Mouse (Mus musculus) C2C12 (cell line): Measurements from ENCODE around the gene Rock2. TPM values are rescaled to one million over a fixed set of nuclear protein-coding genes. Genes with fewer than 3 reads are reported as not detected.

Experiments used
- H3K27me3 ChIP-seq: one replicate; pipeline ENCODE4 v1.6.1; 2011; ENCODE audit not compliant: control insufficient read depth, insufficient read depth, insufficient read length
- H3K36me3 ChIP-seq: one replicate; pipeline ENCODE4 v1.6.1; 2011; ENCODE audit not compliant: control insufficient read depth, insufficient read depth
- H3K4me3 ChIP-seq: one replicate; pipeline ENCODE4 v1.5.1; 2011; ENCODE audit warnings: mild to moderate bottlenecking, control low read depth; ENCODE audit not compliant: poor library complexity, insufficient read depth, severe bottlenecking
- H3K79me2 ChIP-seq: one replicate; pipeline ENCODE4 v1.6.1; 2011; ENCODE audit not compliant: control insufficient read depth, insufficient read depth
- H3K79me3 ChIP-seq: one replicate; pipeline ENCODE4 v1.6.1; 2011; ENCODE audit warnings: low read depth, control low read depth
- H3ac ChIP-seq: one replicate; pipeline ENCODE3; 2011; ENCODE audit warnings: low read depth; ENCODE audit not compliant: control insufficient read depth, insufficient read length
- CEBPB ChIP-seq: IDR thresholded peaks from one replicate; pipeline ENCODE4 v1.6.1; 2011; ENCODE audit warnings: low read depth, mild to moderate bottlenecking, control low read depth, moderate library complexity
- CTCF ChIP-seq: IDR thresholded peaks from one replicate; pipeline ENCODE4 v1.5.1; 2011; ENCODE audit not compliant: control insufficient read depth, insufficient read depth, insufficient read length
- FOSL1 ChIP-seq: IDR thresholded peaks from one replicate; pipeline ENCODE4 v1.8.0; 2011; ENCODE audit warnings: mild to moderate bottlenecking, low read length; ENCODE audit not compliant: poor library complexity, insufficient read depth, severe bottlenecking
- MAX ChIP-seq: IDR thresholded peaks from one replicate; pipeline ENCODE4 v1.6.1; 2011; ENCODE audit warnings: mild to moderate bottlenecking, control low read depth
- MYOD1 ChIP-seq: IDR thresholded peaks from one replicate; pipeline ENCODE4 v1.6.1; 2011; ENCODE audit warnings: low read depth; ENCODE audit not compliant: control insufficient read depth, insufficient read length
- MYOG ChIP-seq: IDR thresholded peaks from one replicate; pipeline ENCODE4 v1.6.1; 2011; ENCODE audit not compliant: control insufficient read depth, insufficient read length; ENCODE audit errors: extremely low read depth
- USF1 ChIP-seq: IDR thresholded peaks from one replicate; pipeline ENCODE4 v1.6.1; 2011; ENCODE audit warnings: low read depth, mild to moderate bottlenecking, control low read depth, moderate library complexity
- polyA plus RNA-seq: library from polyadenylated mRNA; unstranded; fragments of >200 nt; fragmentation: generic; extraction: Trizol; gene quantifications from one replicate; pipeline ENCODE4 v1.2.1, GENCODE M21; 2012; ENCODE audit warnings: missing spikeins

Gene Rock2
- polyA plus RNA-seq, 1 experiment, result 15.9 TPM

GRCm38 (mm10) chr12:16996281-16996680 is 101.6 kb downstream of the Rock2 start:
- Histone ChIP-seq H3K27me3 (no peaks in the 10 kb centered on the region), H3K79me2 (peaks cover 20% of the 10 kb centered on the region), H3K4me3 (no peak overlapping the region), H3K36me3 (peaks cover 58% of the 10 kb centered on the region), H3ac (no peak overlapping the region), H3K79me3 (no peaks in the 10 kb centered on the region)
- TF ChIP-seq CTCF (no peak), FOSL1 (no peak), CEBPB (no peak), USF1 (no peak), MYOD1 (no peak), MAX (no peak), MYOG (no peak)

DNA sequence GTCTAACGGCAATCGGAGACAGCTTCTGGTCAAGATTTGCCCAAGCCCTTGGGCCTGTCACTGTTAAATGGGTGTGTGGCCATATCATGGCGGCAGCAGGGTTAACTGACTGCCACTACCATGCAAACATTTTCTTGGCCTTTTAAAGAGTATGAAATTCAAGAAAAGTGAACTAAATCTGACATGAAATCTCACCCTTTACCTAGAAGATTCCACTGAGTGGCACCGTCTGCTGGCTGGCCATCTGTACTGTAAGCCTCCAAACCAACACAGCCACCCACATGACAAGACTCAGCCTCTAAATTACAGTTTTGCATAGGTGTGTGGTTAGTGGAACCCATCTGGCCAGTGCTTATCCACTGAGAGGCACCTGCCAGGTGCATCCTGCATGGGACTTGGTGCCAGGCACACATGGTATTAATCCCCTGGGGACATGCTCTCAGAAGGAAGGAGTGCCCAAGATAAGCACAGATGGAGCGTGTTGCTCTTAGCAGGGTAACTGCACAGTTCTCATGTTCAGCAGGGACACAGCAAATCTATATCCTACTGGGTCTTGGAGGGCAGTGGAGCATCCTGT is 102.3 kb downstream of the Rock2 start:
- no peak for TF ChIP-seq CEBPB
- no peak for TF ChIP-seq USF1
- TF ChIP-seq FOSL1, result no peak
- TF ChIP-seq MYOD1, result no peak
- TF ChIP-seq MYOG, result no peak
- TF ChIP-seq MAX, result no peak
- H3K79me3 ChIP-seq, result no peaks in the 10 kb centered on the region
- H3K79me2 ChIP-seq, result peaks cover 20% of the 10 kb centered on the region
- no peak overlapping the region for H3K4me3 ChIP-seq
- peaks cover 52% of the 10 kb centered on the region for H3K36me3 ChIP-seq
- no peak overlapping the region for H3ac ChIP-seq
- H3K27me3 ChIP-seq, result no peaks in the 10 kb centered on the region

DNA sequence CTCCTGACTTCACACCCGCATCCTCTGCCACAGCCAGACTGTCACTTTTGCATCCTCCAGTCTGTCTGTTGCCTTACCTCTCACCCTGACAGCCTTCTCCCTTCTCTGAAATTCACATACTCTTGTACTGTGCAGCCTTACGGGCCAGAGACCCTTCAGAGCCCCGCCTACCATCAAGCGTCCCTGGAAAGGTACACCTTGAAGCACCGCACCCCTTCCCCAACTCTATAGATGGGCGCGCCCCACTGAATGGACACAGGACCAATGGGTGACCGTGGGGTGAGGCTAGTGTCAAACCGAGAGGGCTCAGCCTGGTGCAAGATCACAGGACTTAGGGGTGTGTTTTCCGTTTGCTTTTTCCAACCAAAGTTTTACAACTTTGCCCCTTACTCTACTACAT is 104.5 kb downstream of the Rock2 start:
- H3ac ChIP-seq, result peak overlapping the region; percentile 70
- H3K27me3 ChIP-seq, result no peaks in the 10 kb centered on the region
- H3K4me3 ChIP-seq, result peak overlapping the region; percentile 83
- H3K79me3 ChIP-seq, result no peaks in the 10 kb centered on the region
- H3K79me2 ChIP-seq, result peaks cover 20% of the 10 kb centered on the region
- peaks cover 32% of the 10 kb centered on the region for H3K36me3 ChIP-seq
- TF ChIP-seq CTCF (no peak), MYOG (no peak), CEBPB (no peak), FOSL1 (no peak), MYOD1 (no peak), USF1 (no peak), MAX (no peak)

GRCm38 (mm10) chr12:16999739-17000497 is 105.2 kb downstream of the Rock2 start, which contains the start of gene Pqlc3:
TSS of gene Pqlc3 (minus strand) at chr12:17000408.
- Histone ChIP-seq H3K4me3 (peak within 1 kb of the TSS; percentile 83), H3K36me3 (peaks cover 28% of the 10 kb centered on the region), H3K27me3 (no peaks in the 10 kb centered on the region), H3K79me2 (peaks cover 20% of the 10 kb centered on the region), H3ac (peak within 1 kb of the TSS; percentile 94), H3K79me3 (no peaks in the 10 kb centered on the region)
- TF ChIP-seq CTCF, result no peak
- no peak for TF ChIP-seq MYOD1

DNA sequence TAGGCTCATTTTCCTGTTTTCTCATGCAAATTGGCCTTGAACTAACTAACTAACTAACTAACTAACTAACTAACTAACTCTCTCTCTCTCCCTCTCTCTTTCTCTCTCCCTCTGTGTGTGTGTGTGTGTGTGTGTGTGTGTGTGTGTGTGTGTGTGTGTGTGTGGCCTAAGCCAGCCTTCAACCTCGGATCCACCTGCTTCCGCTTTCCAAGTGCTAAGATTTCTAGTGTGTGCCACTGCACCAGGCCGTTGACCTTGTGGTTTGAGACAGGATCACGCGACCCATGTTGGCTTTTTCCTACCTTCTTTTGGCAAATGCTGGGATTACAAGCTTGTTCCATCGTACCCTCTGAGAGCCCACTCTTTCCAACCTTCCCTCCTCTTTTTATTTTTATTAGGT is 105.9 kb downstream of the Rock2 start:
- no peak for TF ChIP-seq MYOD1
- TF ChIP-seq MAX, result no peak
- no peak for TF ChIP-seq FOSL1
- TF ChIP-seq CTCF, result no peak
- no peak for TF ChIP-seq MYOG
- TF ChIP-seq USF1, result peak; percentile 23
- TF ChIP-seq CEBPB, result no peak
- Histone ChIP-seq H3ac (peak overlapping the region; percentile 45), H3K79me2 (peaks cover 20% of the 10 kb centered on the region), H3K36me3 (peaks cover 22% of the 10 kb centered on the region), H3K27me3 (no peaks in the 10 kb centered on the region), H3K79me3 (no peaks in the 10 kb centered on the region), H3K4me3 (no peak overlapping the region)

DNA sequence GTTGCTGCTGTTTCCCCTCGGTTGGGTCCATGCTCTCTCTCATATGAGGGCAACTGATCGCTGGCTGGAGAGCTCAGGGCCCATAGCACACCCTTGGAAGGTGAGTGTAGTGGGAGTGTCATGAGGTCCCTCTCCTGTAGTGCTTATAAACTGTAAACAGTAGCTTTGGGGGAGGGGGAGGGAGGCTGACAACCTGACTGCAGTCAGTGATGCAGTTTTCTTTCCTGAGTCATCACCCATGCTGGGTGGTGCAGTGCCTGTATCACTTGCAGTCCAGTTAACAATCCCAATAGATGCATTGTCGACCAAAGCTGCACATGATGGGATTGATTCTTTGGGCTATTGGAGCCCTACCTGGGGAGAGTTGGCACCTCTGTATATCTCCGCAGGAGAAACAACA is 106.5 kb downstream of the Rock2 start:
- Histone ChIP-seq H3K27me3 (no peaks in the 10 kb centered on the region), H3ac (no peak overlapping the region), H3K36me3 (peaks cover 16% of the 10 kb centered on the region), H3K79me2 (peaks cover 20% of the 10 kb centered on the region), H3K4me3 (no peak overlapping the region), H3K79me3 (no peaks in the 10 kb centered on the region)
- TF ChIP-seq MYOD1, result no peak
- peak; percentile 21 for TF ChIP-seq FOSL1
- peak; percentile 30 for TF ChIP-seq MAX
- TF ChIP-seq MYOG, result no peak
- no peak for TF ChIP-seq CTCF
- no peak for TF ChIP-seq USF1
- TF ChIP-seq CEBPB, result no peak
